Mouse (Mus musculus) ES-E14 (cell line): Measurements from ENCODE around the gene Foxp1.

ENCODE experiments used
- CHD2 ChIP-seq: IDR thresholded peaks from 2 replicates; pipeline ENCODE4 v1.6.1; 2014; ENCODE audit warnings: mild to moderate bottlenecking, low read depth, low read length, inconsistent platforms
- MAFK ChIP-seq: IDR thresholded peaks from 2 replicates; pipeline ENCODE4 v1.6.1; 2014; ENCODE audit warnings: mild to moderate bottlenecking, low read depth, low read length, inconsistent platforms; ENCODE audit not compliant: insufficient read depth
- ZC3H11A ChIP-seq: IDR thresholded peaks from 2 replicates; pipeline ENCODE4 v1.6.1; 2012; ENCODE audit warnings: low read depth, mild to moderate bottlenecking, inconsistent platforms, low read length, borderline replicate concordance
- ZNF384 ChIP-seq: IDR thresholded peaks from 2 replicates; pipeline ENCODE4 v1.6.1; 2012; ENCODE audit warnings: low read depth, low read length, inconsistent platforms

DNA sequence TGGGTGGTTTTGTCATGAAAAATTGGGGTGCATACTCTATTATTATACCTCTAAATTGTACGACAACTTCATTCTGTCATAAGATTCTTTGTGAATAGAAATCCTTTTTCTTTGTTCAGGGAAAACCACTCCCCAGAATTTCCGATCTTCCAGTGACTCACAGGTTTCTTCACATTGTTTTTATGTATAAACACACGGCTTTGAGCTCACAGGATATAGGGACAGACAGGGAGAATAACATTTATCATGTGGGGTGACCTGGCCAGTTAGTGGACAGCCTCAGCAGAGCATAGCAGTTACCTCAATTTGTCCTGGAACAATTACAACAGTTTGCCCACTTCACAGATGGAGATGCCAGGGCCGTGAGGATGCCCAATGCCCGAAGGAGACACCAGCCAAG, 34.4 kb upstream of the Foxp1 start:
- no peak for TF ChIP-seq ZNF384
- TF ChIP-seq CHD2, result no peak
- TF ChIP-seq MAFK, result no peak
- no peak for TF ChIP-seq ZC3H11A
